ENCODE assay signal across 8 mouse cellular contexts in genomic region chr11:107447349-107447748, GRCm38 (mm10). TPM values are rescaled to one million over a fixed set of nuclear protein-coding genes. Genes with fewer than 3 reads are reported as not detected.
DNase-seq lines count a peak whose midpoint lies in the region; ATAC-seq and TF ChIP-seq lines count a peak whose summit lies in the region.
"Had no signal": no experiment of that assay in that cellular context is flagged by ENCODE, and none has a peak within 500 bp of the region (broad histone marks: within the 10 kb centered on the region; RNA-seq: fewer than 3 reads in every experiment).

No protein-coding gene starts in this region.

- peaks cover 5% of the 10 kb centered on the region for H3K36me3 ChIP-seq in E14TG2a.4 (ENCODE audit: insufficient read depth, low read length)
- H3K36me3 ChIP-seq in heart, postnatal 0 days (replicated peaks; ENCODE audit: control insufficient read depth, insufficient read depth, low read length) = no peaks in the 10 kb centered on the region
- no peaks in the 10 kb centered on the region for H3K36me3 ChIP-seq in hindbrain, embryonic 12.5 days

- peak overlapping the region; percentile 67 for H3K4me3 ChIP-seq in E14TG2a.4 (replicated peaks; ENCODE audit: low read length)
- no peak overlapping the region for H3K4me3 ChIP-seq in heart, postnatal 0 days (ENCODE audit: low read depth, low read length)
- no peak overlapping the region for H3K4me3 ChIP-seq in hindbrain, embryonic 12.5 days

- H3K4me1 ChIP-seq in E14TG2a.4 (replicated peaks; ENCODE audit: low read depth, low read length) = peaks cover 97% of the 10 kb centered on the region
- H3K4me1 ChIP-seq in heart, postnatal 0 days (ENCODE audit: control insufficient read depth, insufficient read depth) = peaks cover 58% of the 10 kb centered on the region
- peaks cover 13% of the 10 kb centered on the region for H3K4me1 ChIP-seq in hindbrain, embryonic 12.5 days

- no peak overlapping the region for H3K9ac ChIP-seq in heart, postnatal 0 days (replicated peaks; ENCODE audit: low read depth, low read length)
- H3K9ac ChIP-seq in hindbrain, embryonic 12.5 days = no peak overlapping the region

- H3K9me3 ChIP-seq in E14TG2a.4 (ENCODE audit: low read length) = no peaks in the 10 kb centered on the region
- no peaks in the 10 kb centered on the region for H3K9me3 ChIP-seq in heart, postnatal 0 days (replicated peaks; ENCODE audit: control insufficient read depth, low read length)
- H3K9me3 ChIP-seq in hindbrain, embryonic 12.5 days (replicated peaks) = no peaks in the 10 kb centered on the region

- ATAC-seq in heart, postnatal 0 days (ENCODE audit: insufficient read depth, low read depth) = no peak
- ATAC-seq in neutrophil, adult 5-6 weeks (ENCODE audit: extremely low read depth, insufficient number of reproducible peaks, low FRiP score, poor library complexity, severe bottlenecking) = peak; percentile 42; the same call in 1 of the 2 replicates
- ATAC-seq in hindbrain, embryonic 12.5 days (ENCODE audit: low FRiP score) = no peak

- no peak for TF ChIP-seq CTCF in E14TG2a.4 (conservative IDR thresholded peaks at IDR 0.05; ENCODE audit: low read length)
- TF ChIP-seq CTCF in heart, postnatal 0 days (IDR thresholded peaks at IDR 0.05; ENCODE audit: low read depth) = no peak

- intact Hi-C loops in left cerebral cortex, postnatal 36 days (cut with DNase I) = no loop called here

- no peaks in the 10 kb centered on the region for H3K27me3 ChIP-seq in E14TG2a.4 (ENCODE audit: insufficient read depth, low read length)
- no peaks in the 10 kb centered on the region for H3K27me3 ChIP-seq in heart, postnatal 0 days (ENCODE audit: control insufficient read depth, insufficient read depth, low read length)
- no peaks in the 10 kb centered on the region for H3K27me3 ChIP-seq in hindbrain, embryonic 12.5 days

- H3K27ac ChIP-seq in heart, postnatal 0 days (ENCODE audit: low read depth) = peak overlapping the region; percentile 70; the same call in 1 of the 2 replicates
- no peak overlapping the region for H3K27ac ChIP-seq in hindbrain, embryonic 12.5 days
- H3K27ac ChIP-seq: macrophage had no signal

- peak; percentile 73 for DNase-seq in CD4-positive helper T cell, adult 2 months (ENCODE audit: low read depth, low spot score)
- no peak for DNase-seq in heart, postnatal 0 days (ENCODE audit: low spot score)
- no peak for DNase-seq in left cerebral cortex, postnatal 36 days (ENCODE audit: low spot score in 2 of 2)
- DNase-seq in right cerebral cortex, postnatal 4 days = no peak

- TF ChIP-seq EP300 in heart, postnatal 0 days (IDR thresholded peaks at IDR 0.05; ENCODE audit: low read depth) = no peak

- 52% methylated on average over 5 of the region's 5 CpGs for WGBS in heart, postnatal 0 days
- WGBS in hindbrain, embryonic 12.5 days = 82% methylated on average over 5 of the region's 5 CpGs

- H3K4me2 ChIP-seq in heart, postnatal 0 days (ENCODE audit: low read depth, low read length) = no peak overlapping the region; the same call in 1 of the 2 replicates
- H3K4me2 ChIP-seq in hindbrain, embryonic 12.5 days (replicated peaks) = no peak overlapping the region

RNA-seq across cellular contexts. Expression of gene Pitpnc1, which starts 23.1 kb away (rescaled TPM):
- total RNA-seq in heart, postnatal 0 days (2014; rRNA removed; ENCODE audit: low replicate concordance) = 27.9 and 28.7 TPM in 2 replicates
- polyA plus RNA-seq in heart, postnatal 0 days (2015; fragmentation: Nextera tagmentation; extraction: Ambion mirVana) = 29.2 and 31.6 TPM in 2 replicates
- total RNA-seq in neutrophil, adult 5-6 weeks (2017) = 20.0 and 24.4 TPM in 2 replicates
- polyA plus RNA-seq in hindbrain, embryonic 12.5 days (2016; fragmentation: Nextera tagmentation; extraction: Ambion mirVana) = 36.5 and 37.1 TPM in 2 replicates
- 10 to 100 TPM; 51.2 to 54.5 TPM for total RNA-seq in left cerebral cortex, postnatal 36 days (2021)

RNA-seq across cellular contexts. Expression of gene Psmd12, which starts 31.9 kb away (rescaled TPM):
- total RNA-seq in heart, postnatal 0 days (2014; rRNA removed; ENCODE audit: low replicate concordance) = 26.7 and 45.6 TPM in 2 replicates
- polyA plus RNA-seq in heart, postnatal 0 days (2015; fragmentation: Nextera tagmentation; extraction: Ambion mirVana) = 153 and 158 TPM in 2 replicates
- total RNA-seq in neutrophil, adult 5-6 weeks (2017) = 52.8 and 67.9 TPM in 2 replicates
- polyA plus RNA-seq in hindbrain, embryonic 12.5 days (2016; fragmentation: Nextera tagmentation; extraction: Ambion mirVana) = 172 and 177 TPM in 2 replicates
- 10 to 100 TPM; 66.2 to 67.0 TPM for total RNA-seq in left cerebral cortex, postnatal 36 days (2021)
